7 mouse cellular contexts compared by ENCODE assay signal in genomic region chr6:120491862-120492498, GRCm38 (mm10). TPM values are rescaled to one million over a fixed set of nuclear protein-coding genes. Genes with fewer than 3 reads are reported as not detected.
A peak's percentile ranks its signal among the peaks of the same experiment; 100 is the strongest.
DNase-seq lines count a peak whose midpoint lies in the region; ATAC-seq and TF ChIP-seq lines count a peak whose summit lies in the region.

No protein-coding gene starts in this region.

- TF ChIP-seq CTCF in spleen, adult 2 months (IDR thresholded peaks at IDR 0.05; ENCODE audit: extremely low read depth, insufficient read depth, insufficient read length, insufficient replicate concordance) = no peak

- H3K9me3 ChIP-seq in hindbrain, embryonic 12.5 days (replicated peaks) = no peaks in the 10 kb centered on the region
- H3K9me3 ChIP-seq in lung, embryonic 15.5 days = no peaks in the 10 kb centered on the region

- H3K4me2 ChIP-seq in hindbrain, embryonic 12.5 days (replicated peaks) = peak overlapping the region; percentile 81
- H3K4me2 ChIP-seq in lung, embryonic 15.5 days = peak overlapping the region; percentile 100

- H3K9ac ChIP-seq in hindbrain, embryonic 12.5 days = peak overlapping the region; percentile 94
- H3K9ac ChIP-seq in lung, embryonic 15.5 days = no peak overlapping the region

- H3K4me3 ChIP-seq in spleen, adult 2 months (ENCODE audit: extremely low read depth, insufficient read depth, insufficient read length) = peak overlapping the region; percentile 34; the same call in 1 of the 2 replicates
- H3K4me3 ChIP-seq in hindbrain, embryonic 12.5 days = peak overlapping the region; percentile 75
- H3K4me3 ChIP-seq in lung, embryonic 15.5 days = peak overlapping the region; percentile 64

- WGBS in spleen, adult 2 months = 31% methylated on average over 22 of the region's 22 CpGs
- WGBS in hindbrain, embryonic 12.5 days = 9% methylated on average over 22 of the region's 22 CpGs
- WGBS in lung, embryonic 15.5 days = 5% methylated on average over 22 of the region's 22 CpGs

- H3K4me1 ChIP-seq in spleen, adult 2 months (ENCODE audit: control insufficient read depth, insufficient read depth, insufficient read length) = peaks cover 32% of the 10 kb centered on the region
- H3K4me1 ChIP-seq in hindbrain, embryonic 12.5 days = peaks cover 52% of the 10 kb centered on the region
- peaks cover 31% of the 10 kb centered on the region for H3K4me1 ChIP-seq in lung, embryonic 15.5 days

- TF ChIP-seq POLR2A in spleen, adult 2 months (IDR thresholded peaks at IDR 0.05; ENCODE audit: low read depth, low read length) = no peak

- DNase-seq in spleen, adult 2 months (ENCODE audit: low read depth in 1 of 2, low spot score in 2 of 2) = no peak
- no peak for DNase-seq in spleen, adult 12 weeks (ENCODE audit: low spot score)
- DNase-seq in adrenal gland, adult 2 months = no peak
- DNase-seq in frontal cortex, postnatal 25 days (ENCODE audit: low spot score in 2 of 2) = no peak
- no peak for DNase-seq in spleen, postnatal 14 days (ENCODE audit: low spot score in 2 of 2)

- no peak; the same call in 1 of the 2 replicates for ATAC-seq in hindbrain, embryonic 12.5 days (ENCODE audit: low FRiP score)
- ATAC-seq in lung, embryonic 15.5 days (ENCODE audit: borderline replicate concordance, extremely low read depth, low FRiP score, low TSS enrichment) = peak; percentile 60

- H3K27ac ChIP-seq in spleen, adult 2 months (ENCODE audit: insufficient read depth, low read length) = no peak overlapping the region
- no peak overlapping the region for H3K27ac ChIP-seq in hindbrain, embryonic 12.5 days
- no peak overlapping the region for H3K27ac ChIP-seq in lung, embryonic 15.5 days

- H3K27me3 ChIP-seq in spleen, adult 2 months (ENCODE audit: control insufficient read depth, insufficient read depth, low read length) = peaks cover 22% of the 10 kb centered on the region
- peaks cover 20% of the 10 kb centered on the region for H3K27me3 ChIP-seq in hindbrain, embryonic 12.5 days
- H3K27me3 ChIP-seq in lung, embryonic 15.5 days = peaks cover 45% of the 10 kb centered on the region

- H3K36me3 ChIP-seq in spleen, adult 2 months (ENCODE audit: control insufficient read depth, insufficient read depth, low read length) = no peaks in the 10 kb centered on the region
- no peaks in the 10 kb centered on the region for H3K36me3 ChIP-seq in hindbrain, embryonic 12.5 days
- no peaks in the 10 kb centered on the region for H3K36me3 ChIP-seq in lung, embryonic 15.5 days

RNA-seq across cellular contexts. Expression of gene Tmem121b, which starts 1.6 kb away (rescaled TPM):
- 0.14 and 0.59 TPM in 2 replicates for polyA plus RNA-seq in spleen, adult 2 months (2012; rRNA removed)
- polyA plus RNA-seq in hindbrain, embryonic 12.5 days (2016; fragmentation: Nextera tagmentation; extraction: Ambion mirVana) = 3.2 and 4.1 TPM in 2 replicates
- 0.17 and 0.20 TPM in 2 replicates for polyA plus RNA-seq in lung, embryonic 15.5 days (2015; fragmentation: Nextera tagmentation; extraction: Ambion mirVana)
- under 1 TPM; 0.06 to 0.10 TPM for total RNA-seq in adrenal gland, adult 2 months (2021)
- 0.03 and 0.12 TPM in 2 replicates for polyA plus RNA-seq in adrenal gland, adult 2 months (2012; rRNA removed)

RNA-seq across cellular contexts. Expression of gene Il17ra, which starts 28.9 kb away (rescaled TPM):
- 93.1 and 98.3 TPM in 2 replicates for polyA plus RNA-seq in spleen, adult 2 months (2012; rRNA removed)
- 11.4 and 12.3 TPM in 2 replicates for polyA plus RNA-seq in hindbrain, embryonic 12.5 days (2016; fragmentation: Nextera tagmentation; extraction: Ambion mirVana)
- polyA plus RNA-seq in lung, embryonic 15.5 days (2015; fragmentation: Nextera tagmentation; extraction: Ambion mirVana) = 6.4 and 7.2 TPM in 2 replicates
- 10 to 100 TPM in 1 of 2 experiments, 1 to 10 TPM in 1; 8.7 to 10.5 TPM for total RNA-seq in adrenal gland, adult 2 months (2021)
- polyA plus RNA-seq in adrenal gland, adult 2 months (2012; rRNA removed) = 9.2 and 15.1 TPM in 2 replicates

RNA-seq across cellular contexts. Expression of gene Hdhd5, which starts 39.1 kb away (rescaled TPM):
- 25.2 and 25.3 TPM in 2 replicates for polyA plus RNA-seq in spleen, adult 2 months (2012; rRNA removed)
- polyA plus RNA-seq in hindbrain, embryonic 12.5 days (2016; fragmentation: Nextera tagmentation; extraction: Ambion mirVana) = 19.5 and 20.9 TPM in 2 replicates
- 16.7 and 17.3 TPM in 2 replicates for polyA plus RNA-seq in lung, embryonic 15.5 days (2015; fragmentation: Nextera tagmentation; extraction: Ambion mirVana)
- total RNA-seq in adrenal gland, adult 2 months (2021) = 10 to 100 TPM; 25.2 to 26.8 TPM
- 27.6 and 30.3 TPM in 2 replicates for polyA plus RNA-seq in adrenal gland, adult 2 months (2012; rRNA removed)
